Mouse (Mus musculus) adrenal gland, adult 2 months (tissue): ENCODE data around the gene Ddx41. TPM values are rescaled to one million over a fixed set of nuclear protein-coding genes. Genes with fewer than 3 reads are reported as not detected.
A peak's percentile ranks its signal among the peaks of the same experiment; 100 is the strongest.

Experiments used
- DNase-seq: peaks from one replicate; pipeline ENCODE4 v3.0.0; 2021
- polyA plus RNA-seq: library from polyadenylated mRNA; depleted of rRNA; stranded (reverse); fragments of >200 nt; gene quantifications from 2 replicates; pipeline ENCODE4 v1.2.3, GENCODE M21; 2012
- total RNA-seq, 2 experiments: library from RNA; stranded (reverse); gene quantifications; 2 replicates each; pipeline ENCODE4 v1.2.3; 2021

Ddx41 gene
- total and polyA plus RNA-seq, 3 experiments = 44.6 to 56.6 (median 53.4) TPM

- no peak for DNase-seq
Measured at GRCm38 (mm10) chr13:55542891-55543290, 6.4 kb upstream of the Ddx41 start.

GRCm38 (mm10) chr13:55540933-55541332 is 4.5 kb upstream of the Ddx41 start:
- DNase-seq = no peak

DNA sequence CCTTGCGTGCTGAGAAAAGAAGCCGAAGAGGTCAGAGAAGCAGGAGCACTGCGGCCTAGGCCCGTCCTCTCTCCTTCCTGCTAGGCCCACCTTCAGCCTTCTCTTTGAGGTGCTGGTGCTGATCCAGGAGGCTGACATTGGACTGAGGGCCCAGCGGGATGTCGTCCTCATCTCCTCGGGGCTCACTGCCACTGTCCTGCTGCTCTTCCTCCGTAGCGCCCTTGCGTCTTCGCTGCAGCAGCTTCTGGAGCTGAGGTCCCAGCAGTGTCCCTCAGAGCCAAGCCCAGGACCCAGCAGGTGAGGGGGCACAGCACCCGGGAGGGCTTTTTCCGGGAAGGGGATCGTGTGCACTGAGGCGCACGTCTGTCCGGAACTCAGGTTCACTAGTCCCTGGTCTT is 663 bp downstream of the Ddx41 start:
- no peak for DNase-seq

GRCm38 (mm10) chr13:55535191-55535590 is 1.3 kb downstream of the Ddx41 start:
- no peak for DNase-seq

DNA sequence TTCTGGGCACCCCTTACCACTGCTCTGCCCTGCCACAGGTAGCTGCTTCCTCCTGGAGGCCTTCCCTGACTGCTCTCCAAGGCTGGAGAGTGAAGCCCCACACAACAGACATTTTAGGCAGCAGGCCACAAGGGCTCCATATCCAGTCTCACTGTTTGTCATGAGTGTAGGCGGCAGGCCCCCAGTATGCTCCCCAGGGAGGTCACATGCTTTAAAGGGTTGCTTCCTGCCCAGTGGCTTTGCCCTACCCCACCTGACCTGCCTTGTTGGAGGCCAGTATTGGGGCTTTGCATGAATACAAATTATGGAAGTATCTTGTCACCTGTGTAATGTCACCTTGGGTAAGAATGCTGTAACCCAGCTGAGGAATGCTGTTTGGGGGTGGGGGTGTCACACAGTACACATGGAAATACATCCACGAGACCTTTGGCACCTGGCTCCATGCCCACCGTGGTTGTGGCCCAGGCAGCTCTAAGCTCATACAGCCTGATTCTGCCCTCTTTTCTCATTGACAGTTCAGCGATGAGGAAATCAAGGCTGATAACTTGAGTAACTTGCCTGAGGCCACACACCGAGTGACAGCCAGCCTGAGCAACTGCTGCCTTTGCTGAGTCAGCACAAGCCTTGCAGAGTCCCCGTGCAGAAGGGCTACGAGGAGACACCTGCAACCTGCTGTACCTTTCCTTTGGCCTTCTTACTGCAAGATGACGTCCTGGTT is 7.1 kb downstream of the Ddx41 start, which contains the start of gene Dok3:
Dok3 (minus strand) TSS at position 99 of the 718 bp plus-strand sequence.
- DNase-seq = peak; percentile 41

DNA sequence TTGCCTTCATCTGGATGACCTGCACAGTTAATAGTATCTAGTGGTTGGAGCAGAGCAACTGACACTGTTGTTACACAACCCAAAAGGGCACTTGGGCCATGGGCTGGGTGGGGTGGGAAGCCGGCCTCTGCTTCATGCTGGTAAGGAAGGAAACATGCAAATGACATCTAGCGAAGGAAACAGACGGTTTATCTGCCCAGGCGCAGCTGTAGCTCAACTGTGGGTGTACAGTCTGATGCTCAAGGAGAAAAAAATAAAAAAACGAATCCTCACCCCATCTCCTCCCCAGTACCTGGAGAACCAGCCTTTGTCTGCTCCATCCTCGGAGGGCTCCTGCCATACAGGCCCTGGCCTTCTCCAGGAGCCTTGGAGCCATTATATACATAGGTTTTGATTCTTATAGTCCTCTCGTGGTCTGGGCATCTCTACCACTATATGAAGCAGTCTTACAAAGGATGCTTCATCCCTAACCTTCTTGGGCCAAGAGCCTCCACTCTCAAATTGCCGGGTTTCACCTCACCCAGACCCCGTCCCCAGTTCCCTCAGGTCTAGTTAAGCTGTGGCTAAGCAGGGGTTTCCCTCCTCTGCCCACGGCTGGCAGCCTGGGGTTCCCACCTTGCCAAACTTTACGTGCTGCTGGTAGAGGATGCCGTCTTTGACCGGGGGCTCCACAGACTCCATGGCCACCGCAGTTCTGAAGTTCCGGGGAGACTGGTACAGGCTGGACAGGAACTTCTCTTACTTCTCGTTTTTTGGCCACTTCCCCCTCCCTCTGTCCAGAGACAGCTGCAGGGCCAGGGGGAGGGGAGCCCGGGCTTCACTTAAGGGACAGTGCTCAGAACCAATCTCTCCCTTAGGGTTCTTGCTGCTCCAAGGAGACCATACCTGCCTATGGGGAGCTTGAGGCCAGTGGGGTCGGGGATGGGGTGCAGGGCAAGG is 8.4 kb downstream of the Ddx41 start:
- no peak for DNase-seq

DNA sequence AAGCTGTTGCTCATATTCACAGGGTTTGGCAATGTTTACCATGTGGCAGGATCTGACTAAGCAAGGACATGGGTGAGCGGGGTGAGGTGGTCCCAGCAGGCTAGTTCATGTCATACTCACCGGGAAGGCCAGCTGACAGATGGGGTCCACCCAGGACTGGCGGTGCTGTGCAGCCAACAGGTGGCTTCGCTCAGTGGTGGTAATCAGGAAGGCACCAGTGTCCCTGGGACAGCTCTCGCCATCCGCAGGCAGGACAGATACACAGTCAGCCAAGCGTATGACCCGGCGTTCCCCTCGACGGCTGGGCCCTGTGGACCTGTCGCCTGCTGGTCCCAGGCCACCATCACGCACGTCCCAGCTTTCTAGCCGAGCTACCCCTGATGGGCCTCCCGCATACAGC is 9.2 kb downstream of the Ddx41 start:
- no peak for DNase-seq

GRCm38 (mm10) chr13:55525733-55526553 is 10.5 kb downstream of the Ddx41 start:
- DNase-seq = no peak

DNA sequence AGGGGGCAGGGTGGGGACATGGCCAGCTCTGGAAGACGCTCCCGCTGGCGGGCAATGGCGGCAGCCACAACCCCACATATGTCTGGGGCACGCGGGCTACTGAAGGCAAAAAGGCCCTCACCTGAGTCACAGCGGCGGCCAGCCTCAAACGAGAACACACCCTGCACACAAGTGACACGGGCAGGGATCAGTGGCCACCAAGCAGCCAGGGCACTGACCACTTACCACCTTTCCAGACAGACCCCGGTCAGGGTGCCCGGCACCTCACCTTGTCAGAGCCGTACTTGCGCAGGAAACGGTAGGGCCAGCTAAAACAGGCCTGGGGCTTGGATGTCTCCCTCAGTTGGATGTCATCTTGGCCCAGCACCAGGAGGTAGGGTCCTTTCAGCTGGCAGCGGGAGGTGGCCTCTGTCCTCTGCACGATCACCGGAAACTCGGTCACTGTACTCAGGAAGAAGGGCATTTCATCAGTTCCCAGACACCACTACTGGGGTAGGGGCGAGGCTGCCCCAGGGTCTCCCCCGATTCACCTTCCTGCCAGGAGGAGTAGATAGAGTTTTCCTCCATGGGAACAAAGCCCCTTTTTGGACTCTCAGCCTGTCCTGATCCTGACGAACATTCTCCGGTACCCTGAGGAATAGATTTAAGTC is 12.4 kb downstream of the Ddx41 start:
- no peak for DNase-seq

GRCm38 (mm10) chr13:55523278-55523677 is 13.2 kb downstream of the Ddx41 start:
- peak; percentile 75 for DNase-seq

DNA sequence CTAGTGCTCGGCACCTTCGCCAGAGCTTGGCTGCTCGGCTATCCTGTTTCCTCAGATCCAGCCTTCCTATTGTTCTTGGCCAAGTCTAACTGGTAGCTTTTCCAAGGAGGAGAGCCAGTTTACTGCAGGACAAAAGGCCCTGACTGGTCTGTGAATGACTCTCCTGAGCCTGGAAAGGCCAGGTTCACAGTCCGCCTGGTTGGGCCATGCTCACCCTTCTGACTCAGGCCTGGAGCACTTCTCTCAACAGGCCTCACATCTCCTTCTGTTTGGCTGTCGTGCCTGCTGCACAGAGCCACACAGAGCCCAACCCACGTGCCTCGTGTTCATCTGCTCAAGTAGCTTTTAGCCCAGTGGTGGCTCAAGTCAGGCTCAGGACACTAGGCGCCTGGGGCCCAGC is 13.7 kb downstream of the Ddx41 start:
- DNase-seq = no peak

DNA sequence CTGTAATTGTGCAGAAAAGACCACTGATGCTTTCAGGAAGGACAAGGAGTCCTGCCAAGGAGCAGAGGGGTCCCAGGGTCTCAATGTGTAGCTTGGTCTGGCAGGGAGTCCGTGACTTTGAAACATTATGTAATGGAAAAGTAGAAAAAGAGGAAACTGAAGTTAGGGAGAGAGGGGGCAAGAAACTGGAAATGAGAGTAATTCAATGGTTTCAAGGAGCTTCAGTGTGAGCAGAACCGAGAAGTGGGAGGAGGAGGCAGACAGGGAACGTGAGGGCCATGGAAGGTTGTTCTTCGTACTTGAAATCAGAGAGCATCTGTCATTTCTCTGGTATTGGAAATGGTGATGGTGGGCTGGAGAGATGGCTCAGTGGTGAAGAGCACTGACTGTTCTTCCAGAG is 16.9 kb downstream of the Ddx41 start:
- no peak for DNase-seq

- peak; percentile 84 for DNase-seq
Measured at GRCm38 (mm10) chr13:55516955-55517354, 19.5 kb downstream of the Ddx41 start.

DNA sequence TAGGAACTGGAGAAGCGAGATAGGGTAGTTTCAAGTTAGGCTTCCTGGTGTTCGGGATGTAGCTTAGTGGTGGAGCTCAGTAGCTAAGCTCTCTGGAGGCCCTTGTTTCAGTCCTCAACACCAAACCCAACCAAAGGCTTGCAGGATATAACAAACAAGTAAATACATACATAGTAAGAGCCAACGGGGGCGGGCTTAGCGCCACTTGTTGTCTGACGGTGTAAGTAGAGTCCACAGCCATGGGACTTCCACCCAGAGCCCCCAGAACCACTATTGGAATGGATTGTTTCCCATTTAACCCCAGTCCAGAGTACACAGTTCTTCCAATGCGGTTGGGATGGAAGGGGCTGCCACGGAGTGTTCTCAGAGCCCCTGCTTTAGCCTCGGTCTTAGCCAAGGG is 22.6 kb downstream of the Ddx41 start:
- DNase-seq = no peak

DNA sequence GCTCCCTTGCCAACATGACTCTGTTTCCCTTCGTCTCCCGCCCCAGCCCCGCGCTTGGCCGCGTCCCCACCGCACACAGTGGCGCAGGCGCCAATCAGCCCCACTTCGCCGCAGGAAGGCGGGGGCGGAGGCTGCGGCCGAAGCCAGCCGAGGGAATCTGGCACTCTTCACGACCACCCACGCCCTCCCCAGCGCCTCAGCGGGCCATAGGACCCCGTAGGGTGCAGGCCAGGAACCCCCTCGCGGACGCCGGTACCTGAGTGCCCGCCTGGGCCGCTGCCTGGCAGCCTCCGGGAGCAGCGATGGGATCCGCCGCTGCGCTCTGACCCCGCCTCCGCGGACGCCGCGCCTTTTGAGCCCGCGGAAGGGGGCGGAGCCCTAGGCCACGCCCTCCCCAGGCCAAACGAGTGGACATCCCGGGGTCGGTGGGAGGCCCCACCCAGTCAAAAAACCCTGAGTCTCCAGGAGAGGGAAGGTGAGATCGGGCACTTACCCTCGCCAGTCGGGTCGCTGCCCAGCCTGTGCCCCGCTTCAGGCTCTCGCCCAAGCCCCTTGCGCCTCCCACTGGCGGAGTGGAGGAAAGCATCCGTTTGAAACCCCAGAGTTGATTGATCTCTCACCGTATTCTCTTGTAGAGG is 23.2 kb downstream of the Ddx41 start, which contains the start of gene Pdlim7:
Pdlim7 (minus strand) TSS at position 566 of the 638 bp plus-strand sequence.
- peak; percentile 94 for DNase-seq

DNA sequence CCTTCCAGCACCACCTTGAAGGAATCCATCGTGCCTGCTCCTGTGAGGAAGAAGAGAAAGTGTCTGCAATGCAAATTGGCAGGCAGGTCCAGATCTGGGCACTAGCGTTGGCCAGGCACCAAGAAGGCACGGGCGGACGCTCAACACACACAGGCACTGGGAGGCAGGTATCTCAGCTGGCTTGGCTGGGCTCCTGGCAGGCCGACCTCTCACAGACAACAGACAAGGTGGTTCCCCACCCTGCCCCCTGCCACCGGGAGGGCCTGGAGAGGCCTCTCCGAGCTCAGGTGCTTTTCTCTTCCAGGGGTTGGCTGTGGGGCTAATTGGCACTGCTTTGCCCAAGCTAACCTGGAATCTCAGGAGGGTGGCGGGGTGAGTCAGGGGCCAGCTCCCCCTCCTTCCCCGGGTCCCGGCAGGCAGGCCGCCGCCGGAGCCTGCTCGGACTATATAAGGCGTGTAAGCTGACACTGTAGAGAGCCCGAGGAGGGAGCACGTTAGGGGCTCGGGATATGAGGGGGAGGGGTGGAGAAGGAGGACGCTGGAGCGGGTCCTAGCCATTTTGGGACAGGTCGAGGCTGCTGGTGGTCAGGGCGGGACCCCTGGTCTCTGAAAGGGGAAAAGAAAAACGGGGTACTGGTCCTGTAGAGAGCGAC is 24.0 kb downstream of the Ddx41 start:
- peak; percentile 61 for DNase-seq

GRCm38 (mm10) chr13:55511492-55511861 is 25.0 kb downstream of the Ddx41 start:
- no peak for DNase-seq

DNA sequence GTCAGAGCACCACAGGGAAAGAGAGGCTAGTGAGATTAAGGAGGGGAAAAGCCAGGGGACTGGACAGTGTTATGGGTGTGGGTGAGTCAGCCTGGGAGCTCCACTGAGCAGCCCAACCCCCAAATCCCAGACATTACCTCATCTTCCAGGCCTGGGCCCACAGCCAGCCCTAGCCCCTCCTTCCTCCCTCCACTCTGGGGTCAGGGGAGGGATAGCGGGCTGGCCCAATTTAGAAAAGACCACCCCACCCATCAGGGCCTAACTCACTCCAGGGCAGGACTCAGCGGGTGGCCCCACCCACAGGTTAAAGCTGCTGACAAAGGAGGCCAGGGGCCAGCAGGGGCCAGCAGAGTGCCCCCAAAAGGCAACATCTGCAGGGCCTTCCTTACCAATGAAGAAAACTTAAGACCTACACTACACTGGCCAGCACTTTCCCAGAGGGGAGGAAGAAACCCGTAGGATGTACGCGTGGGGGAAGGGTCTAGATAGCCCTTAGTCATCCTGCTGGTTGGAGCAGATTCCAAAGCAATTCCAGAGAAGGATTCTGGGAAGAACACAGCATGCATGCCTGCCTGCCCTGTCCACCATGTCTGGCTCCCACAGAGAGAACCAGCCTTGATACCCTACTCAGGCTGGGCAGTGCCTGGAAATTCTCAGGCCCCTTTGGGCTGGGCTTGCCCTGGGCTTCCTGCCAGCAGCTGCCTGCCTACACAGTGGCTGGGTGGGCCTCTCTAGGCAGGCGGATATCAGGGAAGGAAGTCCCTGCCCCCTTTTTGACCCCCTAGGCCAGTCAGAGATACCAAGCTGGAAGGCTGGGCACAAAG is 25.6 kb downstream of the Ddx41 start:
- peak; percentile 89 for DNase-seq

DNA sequence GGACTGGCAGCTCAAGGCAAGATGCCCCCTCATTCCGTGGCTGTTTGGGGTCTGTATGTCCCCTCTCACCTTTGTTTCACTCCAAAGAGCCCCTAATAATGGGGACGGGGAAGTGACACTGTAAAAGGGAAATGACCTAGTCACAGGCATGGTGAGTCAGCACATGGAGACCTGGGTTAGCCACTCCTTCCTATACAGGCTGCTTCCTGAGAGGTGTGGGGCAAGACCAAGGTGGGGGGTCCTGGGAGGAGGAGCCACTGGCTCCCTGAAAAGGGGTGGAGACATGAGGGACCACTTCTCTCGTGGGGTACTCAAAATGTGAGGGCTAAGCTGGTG is 26.2 kb downstream of the Ddx41 start:
- no peak for DNase-seq

GRCm38 (mm10) chr13:55508531-55508930 is 27.9 kb downstream of the Ddx41 start:
- no peak for DNase-seq
